Mouse (Mus musculus): ENCODE measurements at regions not wholly inside any gene's neighbourhood (a gene's known extent, or its start where the extent isn't known, plus 50 kb on each side); places are given as distances from the start of the nearest gene placed in this dataset.
"Not testable (repeated sequence)": the region's sequence is repeated elsewhere in the genome, so short reads cannot be mapped to it uniquely, and the experiment has no call there.

GRCm38 (mm10) chr9:72166084-72166483, 54.4 kb upstream of the Tcf12 start:
- intact Hi-C loops (cut with DNase I; ENCODE audit: low total_unique reads), result no loop called here

GRCm38 (mm10) chr9:72166611-72167010, 54.9 kb upstream of the Tcf12 start:
- intact Hi-C loops (cut with DNase I; ENCODE audit: low total_unique reads), result no loop called here

More at GRCm38 (mm10) chr9:72166084-72166483, 54.4 kb upstream of the Tcf12 start:
- DNase-seq, result no peak

DNA sequence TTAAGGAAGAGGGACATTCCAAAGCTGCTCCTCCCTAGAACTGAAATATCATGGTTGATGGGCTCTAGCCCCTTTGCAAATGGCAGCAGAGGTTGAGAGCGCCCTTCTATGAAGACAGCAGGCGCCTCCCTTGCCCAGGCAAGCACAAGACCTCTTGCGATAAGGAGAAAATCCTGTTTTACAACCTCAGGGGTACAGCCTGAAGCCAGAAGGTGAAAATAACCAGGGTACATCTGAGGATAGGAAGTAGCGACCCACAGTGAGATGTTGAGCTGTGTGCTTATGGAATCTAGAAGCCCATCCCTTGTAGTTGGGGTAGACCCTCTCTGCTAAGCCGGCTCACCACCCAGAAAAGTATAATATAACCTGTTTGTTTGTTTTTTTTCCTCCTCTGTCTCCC, 57.6 kb upstream of the Tcf12 start:
- DNase-seq, result no peak
- intact Hi-C loops (cut with DNase I; ENCODE audit: low total_unique reads), result no loop called here

More at GRCm38 (mm10) chr9:72166611-72167010, 54.9 kb upstream of the Tcf12 start:
- DNase-seq, result no peak

GRCm38 (mm10) chr9:72169728-72170188, 58.1 kb upstream of the Tcf12 start:
- intact Hi-C loops (cut with DNase I; ENCODE audit: low total_unique reads), result no loop called here
- peak; percentile 56 for DNase-seq

- no peak for DNase-seq
- intact Hi-C loops (cut with DNase I; ENCODE audit: low total_unique reads), result no loop called here
These were observed 58.6 kb upstream of the Tcf12 start for GRCm38 (mm10) chr9:72170235-72170634.

DNA sequence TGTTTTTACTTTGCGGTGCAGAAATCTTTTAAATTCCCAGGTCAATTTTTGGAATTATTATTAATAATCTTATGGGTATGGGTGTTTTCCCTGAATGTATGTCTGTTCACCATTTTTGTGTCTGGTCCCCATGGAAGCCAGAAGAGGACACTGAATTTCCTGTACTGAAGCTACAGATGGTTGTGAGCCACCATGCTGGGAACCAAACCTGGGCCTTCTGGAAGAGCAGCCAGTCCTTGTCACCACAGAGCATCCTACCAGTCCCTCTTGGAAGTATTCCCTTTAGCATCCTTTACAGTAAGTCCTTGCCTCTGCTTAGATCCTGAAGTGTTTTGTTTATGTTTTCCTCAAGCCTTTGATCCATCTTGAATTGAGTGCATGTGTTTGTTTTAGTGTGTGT, 60.7 kb upstream of the Tcf12 start:
- DNase-seq, result no peak

DNA sequence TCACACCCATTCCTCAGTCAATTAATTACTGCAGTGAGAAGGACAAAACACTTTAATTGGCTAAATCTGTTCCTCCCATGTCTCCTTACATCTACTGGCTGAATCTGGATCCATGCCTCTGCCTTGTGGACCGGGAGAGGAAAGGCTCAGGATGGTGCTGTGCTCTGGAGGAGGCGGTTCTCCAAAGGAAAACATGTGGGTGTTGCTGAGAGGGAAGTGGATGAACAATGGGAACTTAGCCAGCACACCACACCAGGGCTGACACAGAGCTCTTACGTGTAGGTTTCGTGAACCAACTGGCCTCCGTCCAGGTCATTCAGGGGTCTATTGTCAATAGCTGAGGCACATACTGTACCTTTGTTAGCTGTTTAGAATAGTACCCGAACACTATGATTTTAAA, 69.3 kb upstream of the Tcf12 start:
- intact Hi-C loops (cut with DNase I; ENCODE audit: low total_unique reads), result no loop called here
- peak; percentile 24 for DNase-seq

More for the DNA sequence above, 60.7 kb upstream of the Tcf12 start:
- intact Hi-C loops (cut with DNase I; ENCODE audit: low total_unique reads), result no loop called here

GRCm38 (mm10) chr9:72183336-72183735, 71.7 kb upstream of the Tcf12 start:
- DNase-seq, result no peak

DNA sequence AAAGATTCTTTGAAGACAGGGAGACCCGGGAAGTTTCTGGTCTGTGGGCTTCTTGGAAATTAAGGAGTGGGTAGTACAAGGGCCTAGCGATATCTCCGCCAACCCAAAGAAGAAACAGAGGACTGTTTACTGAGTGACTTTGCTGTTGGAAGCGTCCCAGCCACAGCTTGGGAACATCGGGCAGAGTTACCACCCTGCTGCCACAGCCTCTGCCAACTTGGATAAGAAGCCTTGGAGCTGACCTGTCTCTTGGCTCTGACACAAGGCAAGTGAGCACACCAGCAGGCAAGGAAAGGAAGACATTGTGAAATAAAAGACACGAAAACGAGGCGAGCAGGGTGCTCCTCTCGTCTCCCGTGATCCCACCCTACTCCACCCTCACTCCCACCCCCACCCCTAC, 72.3 kb upstream of the Tcf12 start:
- intact Hi-C loops (cut with DNase I; ENCODE audit: low total_unique reads), result no loop called here

More at GRCm38 (mm10) chr9:72183336-72183735, 71.7 kb upstream of the Tcf12 start:
- intact Hi-C loops (cut with DNase I; ENCODE audit: low total_unique reads), result no loop called here

DNA sequence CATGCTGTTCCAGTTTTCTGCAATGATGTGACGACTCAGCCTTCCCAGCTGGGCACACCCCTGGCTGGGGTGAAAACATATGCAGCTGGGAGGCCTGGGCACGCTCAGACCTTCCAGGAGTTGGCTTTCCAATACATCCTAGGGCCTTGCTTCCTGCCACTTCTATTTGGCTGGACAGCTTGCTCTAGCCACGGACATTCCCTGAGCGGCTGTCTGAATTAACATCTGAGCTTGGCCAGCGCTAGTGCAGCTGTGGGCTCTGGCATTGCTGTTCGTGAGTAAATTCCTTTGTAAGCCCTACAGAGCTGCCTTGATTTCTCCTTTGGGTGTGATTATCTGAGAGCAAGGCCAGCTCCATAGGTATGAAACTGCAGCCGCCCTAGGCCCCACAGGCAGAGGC, 78.2 kb upstream of the Tcf12 start:
- DNase-seq, result peak; percentile 52

More for the DNA sequence above, 72.3 kb upstream of the Tcf12 start:
- peak; percentile 72 for DNase-seq

GRCm38 (mm10) chr9:72190631-72191030, 79.0 kb upstream of the Tcf12 start:
- DNase-seq, result no peak
- intact Hi-C loops (cut with DNase I; ENCODE audit: low total_unique reads), result loop anchor here (10.0 kb wide), 1 partner anchor 356 kb away; no protein-coding TSS in a partner anchor

More for the DNA sequence above, 78.2 kb upstream of the Tcf12 start:
- intact Hi-C loops (cut with DNase I; ENCODE audit: low total_unique reads), result loop anchor here (10.0 kb wide), 1 partner anchor 355 kb away; no protein-coding TSS in a partner anchor

DNA sequence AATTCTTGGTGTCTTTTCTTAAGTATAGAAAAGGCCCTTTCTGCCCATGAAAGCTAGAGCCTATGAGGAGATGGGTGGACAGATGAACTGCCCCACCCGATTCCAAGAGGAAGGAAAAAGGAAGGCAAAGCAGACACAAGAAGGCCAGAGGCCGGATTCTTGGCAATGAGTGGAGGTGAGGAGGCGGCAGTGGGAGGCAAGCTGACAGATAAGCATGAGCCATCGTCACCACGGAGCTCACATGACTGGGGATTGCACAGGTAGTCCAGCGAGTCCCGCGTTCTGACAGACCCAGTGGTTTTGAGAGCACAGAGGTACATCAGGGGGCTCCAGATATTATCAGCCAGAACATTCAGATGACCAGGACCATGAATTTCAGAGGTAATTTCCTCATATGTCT, 79.4 kb upstream of the Tcf12 start:
- no peak for DNase-seq
- intact Hi-C loops (cut with DNase I; ENCODE audit: low total_unique reads), result loop anchor here (10.0 kb wide), 1 partner anchor 356 kb away; no protein-coding TSS in a partner anchor

- intact Hi-C loops (cut with DNase I; ENCODE audit: low total_unique reads), result loop anchor here (10.0 kb wide), 1 partner anchor 358 kb away; no protein-coding TSS in a partner anchor
- peak; percentile 60 for DNase-seq
These were observed 80.6 kb upstream of the Tcf12 start for GRCm38 (mm10) chr9:72192051-72192952.

GRCm38 (mm10) chr9:72192953-72193337, 81.3 kb upstream of the Tcf12 start:
- not testable (repeated sequence) for DNase-seq
- intact Hi-C loops (cut with DNase I; ENCODE audit: low total_unique reads), result loop anchor here (10.0 kb wide), 1 partner anchor 358 kb away; no protein-coding TSS in a partner anchor

DNA sequence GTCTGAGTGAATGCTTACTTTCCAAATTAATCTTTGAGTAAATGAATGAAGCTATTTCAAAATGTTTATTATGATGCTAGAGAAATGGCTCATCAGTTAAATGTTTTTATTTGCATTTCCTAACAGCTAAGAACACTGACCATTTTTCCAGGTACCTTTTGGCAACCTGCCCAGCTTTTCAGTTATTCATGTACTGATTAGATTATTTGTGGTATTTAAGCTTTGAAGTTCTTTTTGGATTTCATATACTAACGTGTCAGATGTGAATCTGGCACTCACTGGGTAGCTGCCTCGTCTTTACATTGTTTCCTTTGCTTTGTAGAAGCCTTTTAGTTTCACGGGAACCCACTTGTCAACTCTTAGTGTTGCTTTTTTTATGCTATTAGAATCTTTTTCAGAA, 79.3 kb upstream of the Zfp280d start:
- intact Hi-C loops (cut with DNase I; ENCODE audit: low total_unique reads), result loop anchor here (10.0 kb wide), 1 partner anchor 361 kb away; no protein-coding TSS in a partner anchor
- DNase-seq, result no peak

GRCm38 (mm10) chr9:72196626-72197330, 77.9 kb upstream of the Zfp280d start:
- DNase-seq, result peak; percentile 36
- intact Hi-C loops (cut with DNase I; ENCODE audit: low total_unique reads), result loop anchor here (10.0 kb wide), 1 partner anchor 362 kb away; no protein-coding TSS in a partner anchor

- intact Hi-C loops (cut with DNase I; ENCODE audit: low total_unique reads), result loop anchor here (10.0 kb wide), 1 partner anchor 363 kb away; no protein-coding TSS in a partner anchor
- DNase-seq, result peak; percentile 35
These were observed 77.3 kb upstream of the Zfp280d start for GRCm38 (mm10) chr9:72197331-72197732.

GRCm38 (mm10) chr9:72198976-72199375, 75.7 kb upstream of the Zfp280d start:
- DNase-seq, result no peak
- intact Hi-C loops (cut with DNase I; ENCODE audit: low total_unique reads), result loop anchor here (10.0 kb wide), 1 partner anchor 364 kb away; no protein-coding TSS in a partner anchor

GRCm38 (mm10) chr9:72204357-72204905, 70.2 kb upstream of the Zfp280d start:
- no peak for DNase-seq
- intact Hi-C loops (cut with DNase I; ENCODE audit: low total_unique reads), result no loop called here

Data from gastrocnemius, postnatal 14 days (tissue).